ENCODE assay signal across 17 mouse cellular contexts in genomic region chr13:55527212-55527611, GRCm38 (mm10). TPM values are rescaled to one million over a fixed set of nuclear protein-coding genes. Genes with fewer than 3 reads are reported as not detected.
DNase-seq lines count a peak whose midpoint lies in the region; ATAC-seq lines count a peak whose summit lies in the region.
"Had no signal": no experiment of that assay in that cellular context is flagged by ENCODE, and none has a peak within 500 bp of the region (broad histone marks: within the 10 kb centered on the region; RNA-seq: fewer than 3 reads in every experiment).

No protein-coding gene starts in this region.

- ATAC-seq in hindbrain, embryonic 15.5 days (ENCODE audit: low FRiP score, low read depth) = 0 out of 2 replicates have a peak, but pooled peaks have one; percentile 12
- ATAC-seq in hindbrain, embryonic 13.5 days (ENCODE audit: low FRiP score) = no peak
- ATAC-seq in liver, embryonic 13.5 days (ENCODE audit: low read depth) = no peak
- ATAC-seq: forebrain, embryonic 13.5 days; midbrain, embryonic 13.5 days had no signal

- H3K9me3 ChIP-seq in hindbrain, embryonic 15.5 days = no peaks in the 10 kb centered on the region
- H3K9me3 ChIP-seq in hindbrain, embryonic 13.5 days = no peaks in the 10 kb centered on the region
- no peaks in the 10 kb centered on the region for H3K9me3 ChIP-seq in liver, embryonic 13.5 days (replicated peaks)
- H3K9me3 ChIP-seq: forebrain, embryonic 13.5 days; midbrain, embryonic 13.5 days had no signal

- no peaks in the 10 kb centered on the region for H3K27me3 ChIP-seq in hindbrain, embryonic 15.5 days
- no peaks in the 10 kb centered on the region for H3K27me3 ChIP-seq in hindbrain, embryonic 13.5 days
- H3K27me3 ChIP-seq in liver, embryonic 13.5 days = no peaks in the 10 kb centered on the region
- no peaks in the 10 kb centered on the region for H3K27me3 ChIP-seq in splenic B cell, adult 2 months (ENCODE audit: control insufficient read depth, insufficient read depth, low read length, poor library complexity, severe bottlenecking)
- H3K27me3 ChIP-seq: forebrain, embryonic 13.5 days; midbrain, embryonic 13.5 days had no signal

- H3K9ac ChIP-seq in hindbrain, embryonic 15.5 days = no peak overlapping the region
- H3K9ac ChIP-seq in hindbrain, embryonic 13.5 days = no peak overlapping the region
- peak overlapping the region; percentile 26; the same call in 1 of the 2 replicates for H3K9ac ChIP-seq in liver, embryonic 13.5 days
- H3K9ac ChIP-seq: forebrain, embryonic 13.5 days; midbrain, embryonic 13.5 days had no signal

- peaks cover 27% of the 10 kb centered on the region for H3K36me3 ChIP-seq in hindbrain, embryonic 15.5 days
- peaks cover 52% of the 10 kb centered on the region for H3K36me3 ChIP-seq in hindbrain, embryonic 13.5 days
- H3K36me3 ChIP-seq in liver, embryonic 13.5 days = peaks cover 31% of the 10 kb centered on the region
- H3K36me3 ChIP-seq in splenic B cell, adult 2 months (ENCODE audit: control insufficient read depth, insufficient read depth, low read length, poor library complexity, severe bottlenecking) = peaks cover 36% of the 10 kb centered on the region

- no peak overlapping the region for H3K4me3 ChIP-seq in hindbrain, embryonic 15.5 days
- no peak overlapping the region for H3K4me3 ChIP-seq in hindbrain, embryonic 13.5 days
- no peak overlapping the region for H3K4me3 ChIP-seq in liver, embryonic 13.5 days (replicated peaks)
- H3K4me3 ChIP-seq: forebrain, embryonic 13.5 days; midbrain, embryonic 13.5 days had no signal

- 76% methylated on average over 16 of the region's 16 CpGs for WGBS in hindbrain, embryonic 15.5 days
- WGBS in hindbrain, embryonic 13.5 days = 84% methylated on average over 16 of the region's 16 CpGs
- WGBS in liver, embryonic 13.5 days (ENCODE audit: insufficient replicate concordance) = 68% methylated on average over 16 of the region's 16 CpGs

- no peak overlapping the region for H3K4me2 ChIP-seq in hindbrain, embryonic 15.5 days
- H3K4me2 ChIP-seq in hindbrain, embryonic 13.5 days = no peak overlapping the region
- H3K4me2 ChIP-seq in liver, embryonic 13.5 days = peak overlapping the region; percentile 17; the same call in 1 of the 2 replicates
- H3K4me2 ChIP-seq: forebrain, embryonic 13.5 days; midbrain, embryonic 13.5 days had no signal

- intact Hi-C loops in left cerebral cortex, postnatal 25 days (cut with DNase I) = no loop called here

- H3K4me1 ChIP-seq in hindbrain, embryonic 15.5 days (replicated peaks) = no peaks in the 10 kb centered on the region
- H3K4me1 ChIP-seq in hindbrain, embryonic 13.5 days (replicated peaks) = 0 out of 2 replicates have a peak, but pooled peaks cover 3% of the 10 kb centered on the region
- peaks cover 60% of the 10 kb centered on the region for H3K4me1 ChIP-seq in liver, embryonic 13.5 days (replicated peaks)
- H3K4me1 ChIP-seq: forebrain, embryonic 13.5 days; midbrain, embryonic 13.5 days had no signal

- DNase-seq in spleen, adult 18-20 months = peak; percentile 38 to 45
- DNase-seq in spleen, adult 12 weeks (ENCODE audit: low spot score) = no peak
- DNase-seq in liver, embryonic 13.5 days = no peak
- peak; percentile 51 for DNase-seq in splenic B cell, adult 2 months (ENCODE audit: low read depth, low spot score)
- DNase-seq in left cerebral cortex, postnatal 25 days (ENCODE audit: low spot score in 2 of 2) = no peak
- DNase-seq in thymus, postnatal 4 days = no peak
- DNase-seq: cerebellum, adult 11 months; cerebellum, postnatal 14 days; embryo, embryonic 11 days; layer of hippocampus, postnatal 36 days; lung, postnatal 14 days; thymus, postnatal 25 days had no signal

- no peak overlapping the region for H3K27ac ChIP-seq in hindbrain, embryonic 15.5 days (replicated peaks)
- H3K27ac ChIP-seq in hindbrain, embryonic 13.5 days = no peak overlapping the region
- H3K27ac ChIP-seq in liver, embryonic 13.5 days = peak overlapping the region; percentile 73
- H3K27ac ChIP-seq: forebrain, embryonic 13.5 days; midbrain, embryonic 13.5 days; stomach, postnatal 0 days had no signal

RNA-seq across cellular contexts. Expression of gene Dok3, which starts 1.9 kb away (rescaled TPM):
- 5.2 and 5.3 TPM in 2 replicates for polyA plus RNA-seq in hindbrain, embryonic 15.5 days (2015; fragmentation: Nextera tagmentation; extraction: Ambion mirVana)
- polyA plus RNA-seq in hindbrain, embryonic 13.5 days (2015; fragmentation: Nextera tagmentation; extraction: Ambion mirVana) = 4.1 and 5.7 TPM in 2 replicates
- 3.4 and 3.8 TPM in 2 replicates for polyA plus RNA-seq in liver, embryonic 13.5 days (2015; fragmentation: Nextera tagmentation; extraction: Ambion mirVana)
- total RNA-seq in left cerebral cortex, postnatal 25 days (2021) = 10 to 100 TPM in 1 of 2 experiments, 1 to 10 TPM in 1; 9.7 to 13.2 TPM

RNA-seq across cellular contexts. Expression of gene Ddx41, which starts 9.2 kb away (rescaled TPM):
- polyA plus RNA-seq in hindbrain, embryonic 15.5 days (2015; fragmentation: Nextera tagmentation; extraction: Ambion mirVana) = 54.5 and 58.8 TPM in 2 replicates
- polyA plus RNA-seq in hindbrain, embryonic 13.5 days (2015; fragmentation: Nextera tagmentation; extraction: Ambion mirVana) = 55.6 and 55.9 TPM in 2 replicates
- 31.7 and 32.8 TPM in 2 replicates for polyA plus RNA-seq in liver, embryonic 13.5 days (2015; fragmentation: Nextera tagmentation; extraction: Ambion mirVana)
- total RNA-seq in left cerebral cortex, postnatal 25 days (2021) = 10 to 100 TPM; 53.6 to 58.0 TPM

RNA-seq across cellular contexts. Expression of gene Pdlim7, which starts 13.7 kb away (rescaled TPM):
- 158 and 171 TPM in 2 replicates for polyA plus RNA-seq in hindbrain, embryonic 15.5 days (2015; fragmentation: Nextera tagmentation; extraction: Ambion mirVana)
- polyA plus RNA-seq in hindbrain, embryonic 13.5 days (2015; fragmentation: Nextera tagmentation; extraction: Ambion mirVana) = 141 and 146 TPM in 2 replicates
- 27.5 and 28.8 TPM in 2 replicates for polyA plus RNA-seq in liver, embryonic 13.5 days (2015; fragmentation: Nextera tagmentation; extraction: Ambion mirVana)
- total RNA-seq in left cerebral cortex, postnatal 25 days (2021) = 10 to 100 TPM; 89.6 to 96.1 TPM

RNA-seq across cellular contexts. Expression of gene Dbn1, which starts 39.3 kb away (rescaled TPM):
- 498 and 572 TPM in 2 replicates for polyA plus RNA-seq in hindbrain, embryonic 15.5 days (2015; fragmentation: Nextera tagmentation; extraction: Ambion mirVana)
- polyA plus RNA-seq in hindbrain, embryonic 13.5 days (2015; fragmentation: Nextera tagmentation; extraction: Ambion mirVana) = 615 and 625 TPM in 2 replicates
- 11.5 and 12.3 TPM in 2 replicates for polyA plus RNA-seq in liver, embryonic 13.5 days (2015; fragmentation: Nextera tagmentation; extraction: Ambion mirVana)
- 100 to 1,000 TPM; 287 to 295 TPM for total RNA-seq in left cerebral cortex, postnatal 25 days (2021)

RNA-seq across cellular contexts. Expression of gene Fam193b, which starts 43.7 kb away (rescaled TPM):
- polyA plus RNA-seq in hindbrain, embryonic 15.5 days (2015; fragmentation: Nextera tagmentation; extraction: Ambion mirVana) = 52.9 and 54.8 TPM in 2 replicates
- 57.0 and 57.1 TPM in 2 replicates for polyA plus RNA-seq in hindbrain, embryonic 13.5 days (2015; fragmentation: Nextera tagmentation; extraction: Ambion mirVana)
- 7.9 and 8.8 TPM in 2 replicates for polyA plus RNA-seq in liver, embryonic 13.5 days (2015; fragmentation: Nextera tagmentation; extraction: Ambion mirVana)
- total RNA-seq in left cerebral cortex, postnatal 25 days (2021) = 10 to 100 TPM; 67.0 to 84.3 TPM

Comparison
In these comparisons a context has a peak if more than half of its experiments do, and no peak if none do; other contexts are left out.
1. DNase-seq: peak in spleen, adult 18-20 months (2 of 2) and splenic B cell, adult 2 months (single experiment); none in spleen, adult 12 weeks (single experiment), liver, embryonic 13.5 days (single experiment), left cerebral cortex, postnatal 25 days (0 of 2) and thymus, postnatal 4 days (single experiment).